Mouse (Mus musculus) heart, embryonic 15.5 days (tissue): ENCODE results near the gene Fbxo39. TPM values are rescaled to one million over a fixed set of nuclear protein-coding genes. Genes with fewer than 3 reads are reported as not detected.

Experiments
- ATAC-seq: fragments of 200-750 bp; cut with Nextera tagmentation; replicated peaks from 2 replicates; pipeline ENCODE4 v1.8.0; 2017; ENCODE audit warnings: low read depth, moderate TSS enrichment; ENCODE audit not compliant: insufficient number of reproducible peaks, insufficient read depth, low FRiP score
- H3K27ac ChIP-seq: fragments of 300-500 bp; sonication (generic); 2 replicates; pipeline ENCODE4 v1.5.1; 2015; ENCODE audit warnings: mild to moderate bottlenecking, inconsistent platforms
- H3K27me3 ChIP-seq: fragments of 300-500 bp; sonication (generic); 2 replicates; pipeline ENCODE4 v1.6.1; 2015; ENCODE audit warnings: inconsistent platforms
- H3K36me3 ChIP-seq: fragments of 300-500 bp; sonication (generic); 2 replicates; pipeline ENCODE4 v1.6.1; 2015; ENCODE audit warnings: mild to moderate bottlenecking, inconsistent platforms
- H3K4me1 ChIP-seq: fragments of 300-500 bp; sonication (generic); replicated peaks from 2 replicates; pipeline ENCODE4 v1.6.1; 2015; ENCODE audit warnings: inconsistent platforms
- H3K4me2 ChIP-seq: fragments of 300-500 bp; sonication (generic); 2 replicates; pipeline ENCODE4 v1.6.1; 2015; ENCODE audit warnings: inconsistent platforms, mild to moderate bottlenecking, moderate library complexity
- H3K4me3 ChIP-seq: fragments of 300-500 bp; sonication (generic); 2 replicates; pipeline ENCODE4 v1.5.1; 2015; ENCODE audit warnings: mild to moderate bottlenecking, inconsistent platforms
- H3K9ac ChIP-seq: fragments of 300-500 bp; sonication (generic); 2 replicates; pipeline ENCODE4 v1.6.1; 2015; ENCODE audit warnings: mild to moderate bottlenecking, inconsistent platforms
- H3K9me3 ChIP-seq: fragments of 300-500 bp; sonication (generic); replicated peaks from 2 replicates; pipeline ENCODE4 v1.6.1; 2016; ENCODE audit warnings: inconsistent platforms
- WGBS: fragments of 180-500 bp; shearing (Covaris S2); methylation state at CpG from one replicate; pipeline ENCODE4 v1.1.7; 2015; ENCODE audit warnings: mixed read lengths; 5-methylcytosine and 5-hydroxymethylcytosine counted together
- polyA plus RNA-seq: library from polyadenylated mRNA; unstranded; fragments of >200 nt; fragmentation: Nextera tagmentation; extraction: Ambion mirVana; gene quantifications from 2 replicates; pipeline ENCODE4 v1.2.1, GENCODE M21; 2015

Fbxo39 gene
- polyA plus RNA-seq, 1 experiment from 2014 or later, result not detected

DNA sequence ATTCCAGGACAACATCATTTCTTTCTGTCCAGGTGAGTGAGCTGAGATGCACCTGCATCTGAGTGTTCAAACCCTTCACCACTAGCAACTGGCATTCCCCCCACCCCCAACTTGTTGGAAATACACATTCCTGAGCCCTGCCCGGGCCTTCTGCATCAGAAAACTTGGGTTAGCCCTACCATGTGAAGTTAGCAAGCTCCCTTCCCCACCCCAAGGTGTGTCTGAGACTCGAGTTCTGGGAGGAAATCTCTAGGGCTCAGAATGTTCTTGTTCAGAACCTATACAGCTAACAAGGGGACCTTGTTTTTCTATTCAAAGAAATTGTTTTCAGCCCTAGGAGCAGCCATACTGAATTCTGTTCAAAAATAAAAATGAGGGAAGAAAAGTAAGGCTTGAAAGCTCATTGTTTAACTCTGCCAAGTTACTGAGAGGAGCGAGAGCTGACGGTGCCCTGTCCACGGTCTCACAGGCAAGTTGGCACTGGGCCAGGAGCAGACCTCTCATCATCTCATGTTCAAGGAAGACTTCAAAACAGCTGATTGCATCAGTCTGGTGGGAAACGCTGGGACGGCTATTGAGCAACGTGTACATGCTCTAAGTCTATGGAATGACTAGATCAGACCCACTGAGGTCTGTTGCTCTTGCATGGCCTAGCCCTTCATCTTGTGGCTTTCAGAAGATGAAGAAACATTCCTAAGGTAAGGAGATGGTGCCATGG, 49.4 kb downstream of the Fbxo39 start:
- no peak overlapping the region for H3K4me2 ChIP-seq
- H3K27me3 ChIP-seq, result no peaks in the 10 kb centered on the region; the same call in 1 of the 2 replicates
- ATAC-seq, result no peak
- no peak overlapping the region for H3K27ac ChIP-seq
- H3K4me1 ChIP-seq, result peaks cover 15% of the 10 kb centered on the region; the same call in 1 of the 2 replicates
- no peaks in the 10 kb centered on the region for H3K36me3 ChIP-seq
- no peak overlapping the region for H3K9ac ChIP-seq
- no peaks in the 10 kb centered on the region for H3K9me3 ChIP-seq
- WGBS, result 33% methylated on average over 8 of the region's 8 CpGs
- no peak overlapping the region for H3K4me3 ChIP-seq

DNA sequence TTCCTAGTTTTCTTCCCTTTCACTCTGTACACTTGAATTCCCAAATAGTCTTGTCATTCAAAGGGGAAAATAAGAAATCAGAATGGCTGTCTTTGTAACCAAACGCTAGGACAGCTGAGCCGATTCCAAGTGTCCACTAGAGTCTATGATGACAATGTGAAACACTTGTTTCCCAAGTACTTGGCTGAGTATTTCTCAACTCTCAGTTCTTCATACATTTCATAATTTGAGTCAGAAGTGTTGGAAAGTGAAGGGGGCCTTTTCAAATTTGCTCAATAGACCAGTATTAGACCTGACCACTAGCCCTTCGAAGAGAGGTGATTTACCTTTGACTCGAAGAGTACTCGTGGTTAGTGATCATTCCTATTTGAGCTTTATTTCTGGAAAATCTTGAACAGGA, 50.3 kb downstream of the Fbxo39 start:
- H3K4me1 ChIP-seq, result peaks cover 18% of the 10 kb centered on the region; the same call in 1 of the 2 replicates
- no peaks in the 10 kb centered on the region; the same call in 1 of the 2 replicates for H3K27me3 ChIP-seq
- H3K9ac ChIP-seq, result no peak overlapping the region
- H3K4me3 ChIP-seq, result no peak overlapping the region
- WGBS, result 88% methylated on average over 5 of the region's 5 CpGs
- H3K27ac ChIP-seq, result no peak overlapping the region
- no peaks in the 10 kb centered on the region for H3K36me3 ChIP-seq
- ATAC-seq, result no peak
- H3K9me3 ChIP-seq, result no peaks in the 10 kb centered on the region
- H3K4me2 ChIP-seq, result no peak overlapping the region

DNA sequence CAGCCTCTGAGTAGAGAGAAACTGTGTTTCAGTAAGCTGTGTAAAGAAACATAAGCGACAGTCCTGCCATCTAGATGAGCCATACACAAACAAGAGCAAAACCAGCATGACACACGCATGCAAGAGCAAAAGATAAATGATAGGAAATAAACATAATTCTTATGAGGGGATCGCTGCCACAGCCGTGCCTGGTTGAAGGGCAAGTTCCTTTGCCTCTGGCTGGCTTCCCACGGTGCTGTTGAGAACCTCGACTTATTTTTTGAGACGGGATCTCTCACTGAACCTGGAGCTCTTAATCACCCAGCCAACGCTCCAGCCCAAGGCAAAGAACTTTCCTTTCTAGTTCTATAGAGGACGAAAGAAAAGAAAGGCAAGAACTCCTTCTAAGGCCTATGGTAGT, 51.9 kb downstream of the Fbxo39 start:
- Histone ChIP-seq H3K9ac (no peak overlapping the region), H3K27ac (no peak overlapping the region), H3K36me3 (no peaks in the 10 kb centered on the region), H3K4me1 (peaks cover 24% of the 10 kb centered on the region; the same call in 1 of the 2 replicates), H3K27me3 (no peaks in the 10 kb centered on the region; the same call in 1 of the 2 replicates), H3K4me2 (no peak overlapping the region), H3K4me3 (no peak overlapping the region), H3K9me3 (no peaks in the 10 kb centered on the region)
- ATAC-seq, result no peak
- WGBS, result 83% methylated on average over 9 of the region's 9 CpGs

DNA sequence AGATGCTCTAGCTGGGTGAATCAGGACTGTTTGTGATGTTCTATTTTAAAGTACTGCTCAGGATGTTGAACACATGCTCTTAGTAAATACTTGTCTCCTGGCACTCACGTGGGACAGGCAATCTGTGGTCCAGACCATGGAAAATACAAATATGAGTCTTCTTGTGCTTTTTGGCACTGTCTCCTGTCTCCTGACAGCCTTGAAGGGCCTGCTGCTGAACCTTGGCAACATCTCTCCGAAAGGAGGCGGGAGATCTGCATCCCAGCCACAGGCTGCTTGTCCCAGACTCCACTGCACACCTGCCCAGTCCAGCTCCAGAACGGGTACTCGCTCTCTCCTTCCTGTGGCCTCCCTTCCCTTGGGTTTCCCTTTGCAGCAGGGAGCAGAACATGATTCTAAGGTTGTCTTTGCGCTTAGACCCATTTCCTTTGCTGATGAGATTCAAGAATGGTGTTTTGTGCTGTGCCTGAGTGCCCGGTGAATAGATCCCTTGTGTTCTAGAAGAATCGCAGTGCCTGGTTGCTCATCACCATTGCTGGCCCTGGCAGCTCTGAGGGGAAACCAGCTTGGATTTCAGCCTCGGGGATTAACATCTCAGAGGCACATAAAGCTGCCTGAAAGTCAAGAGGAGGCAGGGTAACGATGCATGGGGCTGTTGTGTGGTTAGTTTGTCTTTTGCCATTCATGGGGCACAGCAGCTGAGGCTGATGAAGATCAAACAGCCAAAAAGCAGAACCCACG, 53.9 kb downstream of the Fbxo39 start:
- Histone ChIP-seq H3K27me3 (no peaks in the 10 kb centered on the region), H3K9ac (no peak overlapping the region), H3K4me3 (no peak overlapping the region), H3K4me1 (peaks cover 15% of the 10 kb centered on the region; the same call in 1 of the 2 replicates), H3K9me3 (no peaks in the 10 kb centered on the region), H3K27ac (no peak overlapping the region), H3K36me3 (no peaks in the 10 kb centered on the region), H3K4me2 (no peak overlapping the region)
- WGBS, result 62% methylated on average over 11 of the region's 11 CpGs
- no peak for ATAC-seq

Other genes with a start within 250 kb of the Fbxo39 start
- gene Pitpnm3, start 178.7 kb upstream of the Fbxo39 start, polyA plus RNA-seq, result 0.21 and 0.55 TPM in 2 replicates
- gene Gm43951, start 107.6 kb upstream of the Fbxo39 start, polyA plus RNA-seq, result 0.09 and 0.23 TPM in 2 replicates
- gene 4933427D14Rik, start 107.0 kb upstream of the Fbxo39 start, polyA plus RNA-seq, result 6.1 and 6.8 TPM in 2 replicates
- gene Txndc17, start 106.9 kb upstream of the Fbxo39 start, polyA plus RNA-seq, result 147 and 151 TPM in 2 replicates
- gene Med31, start 98.9 kb upstream of the Fbxo39 start, polyA plus RNA-seq, result 28.2 and 29.4 TPM in 2 replicates
- gene Slc13a5, start 47.2 kb upstream of the Fbxo39 start, polyA plus RNA-seq, result 0.08 and 0.11 TPM in 2 replicates
- gene Xaf1, start 12.8 kb upstream of the Fbxo39 start, polyA plus RNA-seq, result 9.5 and 10.2 TPM in 2 replicates
- gene Tekt1, start 48.0 kb downstream of the Fbxo39 start, polyA plus RNA-seq, result 0.72 and 1.1 TPM in 2 replicates
- 114 and 133 TPM in 2 replicates for gene Smtnl2, start 97.3 kb downstream of the Fbxo39 start, polyA plus RNA-seq
- 0.15 TPM in 1 of 2 replicates, not detected in the other for gene Ggt6, start 121.1 kb downstream of the Fbxo39 start, polyA plus RNA-seq
- gene Mybbp1a, start 126.9 kb downstream of the Fbxo39 start, polyA plus RNA-seq, result 57.8 and 83.8 TPM in 2 replicates
- gene Spns2, start 175.5 kb downstream of the Fbxo39 start, polyA plus RNA-seq, result 2.8 and 3.2 TPM in 2 replicates
- gene Spns3, start 236.1 kb downstream of the Fbxo39 start, polyA plus RNA-seq, result 0.14 and 0.80 TPM in 2 replicates